Mouse (Mus musculus) spleen, postnatal 14 days (tissue): ENCODE data around the gene Gm17334.

Experiments used
- DNase-seq, 2 experiments: peaks; one replicate each; pipeline ENCODE4 v3.0.0; 2021 to 2022; ENCODE audit warnings: low spot score in 2 of 2

Gene Gm17334

GRCm38 (mm10) chr11:53773087-53773486, at the start of gene Gm17334:
Gene Gm17334 (minus strand): TSS chr11:53773187.
- no peak for DNase-seq

GRCm38 (mm10) chr11:53821945-53822338, 49.0 kb upstream of the Gm17334 start:
- no peak for DNase-seq

GRCm38 (mm10) chr11:53821230-53821944, 48.4 kb upstream of the Gm17334 start:
- no peak for DNase-seq

- no peak for DNase-seq
Measured at GRCm38 (mm10) chr11:53820516-53821170, 47.7 kb upstream of the Gm17334 start.

GRCm38 (mm10) chr11:53819511-53819910, 46.5 kb upstream of the Gm17334 start:
- no peak for DNase-seq

GRCm38 (mm10) chr11:53818794-53819193, 45.8 kb upstream of the Gm17334 start:
- DNase-seq, result no peak

GRCm38 (mm10) chr11:53816841-53817375, 43.9 kb upstream of the Gm17334 start:
- no peak for DNase-seq

- DNase-seq, result no peak
Measured at GRCm38 (mm10) chr11:53814810-53815209, 41.8 kb upstream of the Gm17334 start.

- no peak for DNase-seq
Measured at GRCm38 (mm10) chr11:53813001-53813868, 40.2 kb upstream of the Gm17334 start.

- DNase-seq, result no peak
Measured at GRCm38 (mm10) chr11:53811312-53811711, 38.3 kb upstream of the Gm17334 start.

GRCm38 (mm10) chr11:53810749-53811148, 37.8 kb upstream of the Gm17334 start:
- no peak for DNase-seq

GRCm38 (mm10) chr11:53810156-53810555, 37.2 kb upstream of the Gm17334 start:
- no peak for DNase-seq

GRCm38 (mm10) chr11:53809354-53809753, 36.4 kb upstream of the Gm17334 start:
- DNase-seq, result no peak

GRCm38 (mm10) chr11:53805786-53806185, 32.8 kb upstream of the Gm17334 start:
- no peak for DNase-seq

GRCm38 (mm10) chr11:53804569-53805344, 31.8 kb upstream of the Gm17334 start:
- DNase-seq, result no peak

- DNase-seq, result no peak
Measured at GRCm38 (mm10) chr11:53803494-53803893, 30.5 kb upstream of the Gm17334 start.

- no peak for DNase-seq
Measured at GRCm38 (mm10) chr11:53803093-53803492, 30.1 kb upstream of the Gm17334 start.

GRCm38 (mm10) chr11:53800975-53801374, 28.0 kb upstream of the Gm17334 start:
- no peak for DNase-seq

GRCm38 (mm10) chr11:53800036-53800435, 27.0 kb upstream of the Gm17334 start:
- DNase-seq, result no peak

- no peak for DNase-seq
Measured at GRCm38 (mm10) chr11:53798041-53798711, 25.2 kb upstream of the Gm17334 start.
